Mouse (Mus musculus) granulocyte monocyte progenitor cell, adult 5-6 weeks (primary cell): ENCODE results near the gene Tgfbr3l. TPM values are rescaled to one million over a fixed set of nuclear protein-coding genes. Genes with fewer than 3 reads are reported as not detected.

Experiments used
- ATAC-seq: replicated peaks from 2 replicates; pipeline ENCODE4 v1.8.0; 2016; ENCODE audit warnings: mild to moderate bottlenecking, moderate TSS enrichment, inconsistent platforms; ENCODE audit not compliant: poor library complexity, severe bottlenecking
- total RNA-seq, 2 experiments: library from RNA; stranded (forward) in 1 of 2; stranded (reverse) in 1 of 2; fragments of 200-712, 200-1000 nt in 1 of 2; fragments of >200 nt in 1 of 2; fragmentation: Nextera tagmentation in 1 of 2; gene quantifications; 2 replicates each; pipeline ENCODE4 v1.2.3; 2014 to 2017

Gene Tgfbr3l
- total RNA-seq, 2 experiments from 2014 or later, result 2.4 to 17.0 TPM

DNA sequence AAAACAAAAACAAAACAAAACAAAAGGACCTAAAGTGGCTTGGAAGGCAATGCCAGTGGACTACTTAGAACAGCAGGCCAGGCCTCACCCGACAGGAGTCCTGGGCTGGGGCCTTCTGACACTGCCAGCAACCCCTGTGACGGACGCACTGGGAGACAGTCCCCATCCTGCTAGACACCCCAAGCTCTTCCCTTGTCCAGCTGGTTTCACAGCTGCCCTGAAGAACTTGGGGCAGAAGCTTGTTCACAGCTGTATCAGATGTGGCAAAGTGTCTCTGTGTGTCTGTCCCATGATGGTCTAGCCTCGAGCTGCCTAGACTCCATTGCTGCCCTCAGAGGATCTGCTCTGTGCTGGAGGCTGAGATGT is 11.8 kb downstream of the Tgfbr3l start:
- no peak for ATAC-seq

DNA sequence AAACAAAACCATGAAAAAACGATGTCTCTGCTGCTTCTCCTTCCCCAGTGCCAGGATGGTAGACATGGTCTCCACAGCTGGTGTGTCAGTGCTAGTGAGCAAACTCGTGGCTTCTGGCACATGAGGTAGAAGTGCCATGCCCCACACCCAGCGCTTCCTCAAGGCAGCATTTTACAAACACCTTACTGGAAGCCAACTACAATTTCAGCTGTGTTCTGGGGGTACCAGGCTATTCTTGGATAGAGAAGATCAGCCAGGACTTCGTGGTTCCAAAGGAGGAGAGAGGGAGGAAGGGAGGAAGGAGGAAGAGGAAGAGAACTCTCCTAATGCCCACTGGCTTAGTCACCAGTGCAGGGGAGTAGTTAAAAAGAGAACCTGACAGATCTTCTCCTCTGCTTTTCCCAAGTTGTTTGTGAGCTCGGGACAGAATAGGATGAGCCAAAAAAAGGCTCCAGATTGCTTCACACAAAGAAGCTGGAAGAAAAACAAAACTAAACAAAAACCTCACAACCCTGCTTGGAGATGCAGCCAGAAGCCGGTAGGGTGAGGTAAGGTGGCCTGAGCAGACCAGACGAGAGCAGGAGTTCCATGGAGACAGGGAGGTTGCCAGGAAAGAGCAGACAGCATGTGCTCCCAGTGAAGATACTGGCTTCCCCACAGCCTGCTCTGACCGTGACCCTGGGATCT is 15.2 kb downstream of the Tgfbr3l start:
- ATAC-seq, result no peak

DNA sequence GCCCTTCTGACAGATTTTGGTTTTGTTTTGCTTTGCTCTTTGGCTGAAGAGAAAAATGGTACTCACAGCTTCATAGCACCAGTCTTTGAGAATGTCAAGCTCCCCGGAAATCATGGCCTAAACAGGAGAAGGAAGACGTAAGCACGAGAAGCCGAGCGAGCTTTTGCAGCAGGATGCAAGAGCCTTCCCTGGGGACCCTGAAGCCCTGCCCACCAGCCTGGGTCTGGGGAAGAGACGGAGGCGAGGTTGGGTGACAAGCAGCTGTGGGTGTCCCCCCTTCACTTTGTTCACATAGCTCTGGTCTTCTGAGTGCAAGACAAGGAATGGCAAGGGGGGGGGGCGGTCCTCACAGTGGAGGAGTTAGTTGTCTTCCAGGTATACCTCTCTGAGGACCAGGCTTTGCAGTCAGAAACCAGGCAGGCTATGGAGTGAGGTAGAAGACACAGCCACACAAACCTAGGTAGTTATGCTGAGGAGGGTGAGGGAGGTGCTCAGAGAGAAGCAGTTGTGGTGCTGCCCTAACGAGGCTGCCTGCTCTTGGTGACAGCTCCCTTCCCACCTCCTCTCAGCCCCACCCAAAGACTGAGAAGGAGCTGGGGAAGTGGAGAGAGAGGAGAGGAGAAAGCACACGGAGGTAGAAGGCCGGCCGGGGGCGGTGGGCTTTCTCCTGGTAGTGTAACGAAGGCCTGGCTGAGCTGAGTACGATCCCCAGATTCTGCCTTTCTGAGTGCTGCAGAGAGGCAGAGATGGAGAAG is 17.3 kb downstream of the Tgfbr3l start:
- no peak for ATAC-seq

DNA sequence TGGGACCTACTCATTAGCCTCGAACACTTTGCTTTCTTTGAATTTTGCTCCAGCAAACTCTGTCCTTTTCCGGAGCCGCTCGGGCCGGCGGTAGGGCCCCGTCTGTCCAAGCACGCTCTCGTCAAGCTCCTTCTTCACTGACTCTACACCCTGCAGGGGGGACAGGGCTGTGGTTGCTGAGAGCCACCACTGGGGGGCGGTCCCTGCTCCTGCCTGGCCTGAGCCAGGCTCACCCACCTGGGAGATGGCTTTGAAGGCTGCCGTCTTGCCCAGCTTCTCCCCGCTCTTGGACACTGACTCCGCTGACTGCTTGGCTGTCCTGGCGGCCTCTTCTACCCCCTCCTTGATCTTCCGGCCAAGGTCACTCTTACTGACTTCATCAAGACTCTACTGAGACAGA is 19.6 kb downstream of the Tgfbr3l start:
- ATAC-seq, result peak; percentile 90

DNA sequence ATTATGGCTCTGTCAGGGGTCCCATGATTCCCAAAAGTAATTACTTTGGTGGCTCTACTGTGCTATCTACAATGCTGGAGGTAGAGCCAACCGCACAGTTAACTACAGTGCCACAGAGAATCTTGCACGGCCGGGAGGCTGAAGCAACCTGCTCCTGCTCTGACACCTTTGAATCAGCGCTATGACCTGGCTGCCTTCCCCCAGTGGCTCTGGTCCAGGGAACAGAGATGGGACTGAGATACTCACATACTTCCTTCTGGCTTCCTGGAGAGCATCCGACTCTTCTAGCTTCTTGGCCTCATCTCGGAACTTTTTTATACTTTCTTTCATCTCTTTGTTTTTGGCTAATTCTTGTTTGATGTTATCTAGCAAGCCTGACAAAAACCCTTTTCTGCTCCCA is 21.6 kb downstream of the Tgfbr3l start:
- no peak for ATAC-seq

DNA sequence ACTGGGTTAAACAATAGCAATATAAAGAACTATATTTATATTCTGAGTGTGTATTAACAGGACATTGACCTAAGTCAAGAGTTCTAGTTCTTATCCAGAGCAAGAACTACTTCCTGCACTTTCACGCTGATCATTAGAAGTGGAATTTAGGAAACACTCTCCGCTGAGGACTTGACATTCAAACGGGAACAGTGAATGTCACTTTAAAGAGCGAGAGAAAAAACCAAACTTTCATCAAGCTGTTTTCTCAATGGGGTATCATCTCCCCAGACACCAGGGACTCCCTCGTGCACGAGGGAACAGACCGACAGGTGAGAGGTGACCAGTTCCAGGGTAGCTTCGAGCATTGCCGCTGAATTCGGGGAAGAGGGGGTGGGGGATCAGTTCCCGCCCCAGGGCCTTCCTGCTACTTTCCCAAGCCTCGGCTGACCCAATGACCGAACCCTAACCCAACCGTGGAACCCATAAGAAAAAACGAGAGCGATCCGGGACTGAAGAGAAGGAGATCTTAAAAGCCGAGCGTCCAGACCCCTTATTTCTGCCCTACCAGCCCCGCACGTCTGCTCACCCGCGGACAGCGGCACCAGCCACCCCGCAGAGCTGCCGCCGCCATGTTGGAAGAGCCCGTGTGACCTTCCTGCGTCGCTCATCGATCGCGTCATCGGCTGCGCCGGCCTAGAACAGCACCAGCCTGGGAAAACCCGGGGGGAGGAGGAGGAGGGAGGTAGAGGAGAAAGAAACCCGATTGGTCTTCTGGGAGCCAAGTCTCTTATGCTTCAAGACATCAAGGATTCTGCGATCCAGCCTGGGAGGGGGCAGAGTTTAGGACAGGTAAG is 27.5 kb downstream of the Tgfbr3l start, which contains the start of gene Timm44:
Gene Timm44, minus strand, starts transcription at position 639 of the 836 bp plus-strand sequence.
- ATAC-seq, result peak; percentile 99

DNA sequence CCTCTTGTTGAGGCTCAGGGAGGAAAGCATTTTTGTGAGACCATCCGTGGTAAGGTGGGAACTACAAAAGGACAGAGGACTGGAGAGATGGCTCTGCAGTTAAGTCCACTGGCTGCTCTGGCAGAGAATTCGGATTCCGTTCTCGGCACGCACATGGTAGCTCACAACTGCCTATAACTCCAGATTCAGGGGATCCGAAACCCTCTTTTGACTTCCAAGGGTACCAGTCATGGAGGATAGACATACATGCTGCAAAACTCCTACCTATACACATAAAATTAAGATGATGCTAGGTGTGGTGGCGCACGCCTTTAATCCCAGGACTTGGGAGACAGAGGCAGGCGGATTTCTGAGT is 28.1 kb downstream of the Tgfbr3l start:
- peak; percentile 31; the same call in 1 of the 2 replicates for ATAC-seq

DNA sequence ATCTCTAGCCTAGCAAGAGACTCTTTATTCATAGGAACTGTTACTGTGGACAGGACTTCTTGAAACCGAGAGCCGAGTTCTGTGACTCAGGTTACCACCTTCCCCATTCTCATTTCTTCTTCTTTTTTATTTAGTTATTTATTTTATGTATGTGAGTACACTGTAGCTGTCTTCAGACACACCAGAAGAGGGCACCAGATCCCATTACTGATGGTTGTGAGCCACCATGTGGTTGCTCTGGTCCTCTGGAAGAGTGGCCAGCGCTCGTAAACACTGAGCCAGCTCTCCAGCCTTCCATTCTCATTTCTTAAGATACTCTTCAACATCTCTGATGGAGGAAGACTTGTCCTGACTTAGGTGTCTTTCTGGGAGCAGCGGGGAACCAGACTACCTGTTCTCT is 44.7 kb downstream of the Tgfbr3l start:
- no peak for ATAC-seq

DNA sequence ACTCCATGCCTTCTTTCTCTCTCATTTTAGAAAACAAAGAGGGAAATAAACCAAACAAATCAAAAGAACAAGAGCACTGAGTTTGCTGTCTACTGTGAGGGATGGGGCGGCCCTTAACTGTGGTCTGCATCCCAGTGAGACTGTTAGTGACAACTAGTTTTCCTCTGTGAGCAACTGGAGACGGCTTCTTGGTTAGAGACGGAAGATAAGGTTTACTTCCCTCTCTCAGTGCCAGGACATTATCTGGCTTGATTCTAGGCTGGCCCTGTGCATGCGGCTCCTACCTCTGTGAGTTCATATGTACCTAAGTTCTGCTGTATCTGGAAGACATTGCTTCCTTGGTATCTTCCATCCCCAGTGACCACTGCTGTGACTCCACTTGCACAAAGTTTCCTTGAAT is 49.8 kb downstream of the Tgfbr3l start:
- no peak for ATAC-seq

Other genes starting within 250 kb of the Tgfbr3l start
- 0.64 TPM in 1 of 2 replicates, not detected in the other for gene Cd209f, start 142.4 kb upstream of the Tgfbr3l start, total RNA-seq (2014; fragmentation: Nextera tagmentation)
- not detected in 2 replicates for gene Cd209f, start 142.4 kb upstream of the Tgfbr3l start, total RNA-seq (2017)
- gene Cd209g, start 114.1 kb upstream of the Tgfbr3l start, total RNA-seq (2014; fragmentation: Nextera tagmentation), result not detected in 2 replicates
- gene Cd209g, start 114.1 kb upstream of the Tgfbr3l start, total RNA-seq (2017), result not detected in 2 replicates
- 4.4 and 10.5 TPM in 2 replicates for gene Evi5l, start 81.6 kb upstream of the Tgfbr3l start, total RNA-seq (2014; fragmentation: Nextera tagmentation)
- 4.1 and 9.4 TPM in 2 replicates for gene Evi5l, start 81.6 kb upstream of the Tgfbr3l start, total RNA-seq (2017)
- 0.68 and 0.80 TPM in 2 replicates for gene Prr36, start 30.8 kb upstream of the Tgfbr3l start, total RNA-seq (2014; fragmentation: Nextera tagmentation)
- gene Prr36, start 30.8 kb upstream of the Tgfbr3l start, total RNA-seq (2017), result under 0.01 TPM in 1 of 2 replicates, not detected in the other
- not detected in 2 replicates for gene Lrrc8e, start 21.4 kb upstream of the Tgfbr3l start, total RNA-seq (2014; fragmentation: Nextera tagmentation)
- gene Lrrc8e, start 21.4 kb upstream of the Tgfbr3l start, total RNA-seq (2017), result not detected in 2 replicates
- 29.7 and 44.6 TPM in 2 replicates for gene Map2k7, start 9.5 kb upstream of the Tgfbr3l start, total RNA-seq (2014; fragmentation: Nextera tagmentation)
- gene Map2k7, start 9.5 kb upstream of the Tgfbr3l start, total RNA-seq (2017), result 21.5 and 34.3 TPM in 2 replicates
- 1.1 TPM in 1 of 2 replicates, not detected in the other for gene Gm49320, start 9.3 kb upstream of the Tgfbr3l start, total RNA-seq (2014; fragmentation: Nextera tagmentation)
- 0.52 TPM in 1 of 2 replicates, not detected in the other for gene Gm49320, start 9.3 kb upstream of the Tgfbr3l start, total RNA-seq (2017)
- 14.4 and 14.5 TPM in 2 replicates for gene Snapc2, start 4.9 kb downstream of the Tgfbr3l start, total RNA-seq (2014; fragmentation: Nextera tagmentation)
- 12.5 and 14.5 TPM in 2 replicates for gene Snapc2, start 4.9 kb downstream of the Tgfbr3l start, total RNA-seq (2017)
- gene Ctxn1, start 11.1 kb downstream of the Tgfbr3l start, total RNA-seq (2014; fragmentation: Nextera tagmentation), result 3.8 and 3.9 TPM in 2 replicates
- 0.60 TPM in 1 of 2 replicates, not detected in the other for gene Ctxn1, start 11.1 kb downstream of the Tgfbr3l start, total RNA-seq (2017)
- gene Timm44, start 27.7 kb downstream of the Tgfbr3l start, total RNA-seq (2014; fragmentation: Nextera tagmentation), result 72.1 and 74.5 TPM in 2 replicates
- 113 and 128 TPM in 2 replicates for gene Timm44, start 27.7 kb downstream of the Tgfbr3l start, total RNA-seq (2017)
- gene Ccl25, start 77.0 kb downstream of the Tgfbr3l start, total RNA-seq (2014; fragmentation: Nextera tagmentation), result 16.9 and 23.2 TPM in 2 replicates
- gene Ccl25, start 77.0 kb downstream of the Tgfbr3l start, total RNA-seq (2017), result 5.1 and 16.7 TPM in 2 replicates
- 99.5 and 118 TPM in 2 replicates for gene Elavl1, start 77.2 kb downstream of the Tgfbr3l start, total RNA-seq (2014; fragmentation: Nextera tagmentation)
- 92.6 and 107 TPM in 2 replicates for gene Elavl1, start 77.2 kb downstream of the Tgfbr3l start, total RNA-seq (2017)
- gene Cers4, start 244.8 kb downstream of the Tgfbr3l start, total RNA-seq (2014; fragmentation: Nextera tagmentation), result 4.6 and 10.0 TPM in 2 replicates
- 2.8 and 5.1 TPM in 2 replicates for gene Cers4, start 244.8 kb downstream of the Tgfbr3l start, total RNA-seq (2017)